ENCODE assay signal across 8 mouse cellular contexts in the genomic region with DNA sequence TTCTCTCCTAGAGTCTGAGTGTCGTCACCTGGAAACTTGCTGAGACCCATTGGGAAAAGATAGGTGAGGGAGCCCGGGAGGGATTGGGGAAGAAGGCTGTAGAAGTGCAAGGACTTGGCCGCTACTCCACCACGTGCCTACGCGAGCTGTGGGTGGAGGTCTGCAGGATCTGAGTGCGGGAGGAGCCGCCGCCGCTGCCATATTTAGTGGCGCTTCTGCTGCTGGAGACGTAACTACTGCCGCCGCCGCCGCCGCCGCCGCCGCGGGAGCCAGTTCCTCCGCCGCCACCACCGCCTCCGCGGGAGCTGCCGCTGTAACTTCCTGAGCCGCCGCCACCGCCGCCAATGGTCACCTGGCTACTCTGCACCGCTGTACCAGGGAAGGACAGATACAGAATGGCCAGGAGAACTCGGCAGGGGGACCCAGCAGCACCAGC. TPM values are rescaled to one million over a fixed set of nuclear protein-coding genes. Genes with fewer than 3 reads are reported as not detected.
DNase-seq lines count a peak whose midpoint lies in the region; ATAC-seq and TF ChIP-seq lines count a peak whose summit lies in the region.

No protein-coding gene starts in this region.

- H3K4me3 ChIP-seq in lung, adult 2 months (replicated peaks; ENCODE audit: extremely low read depth, low read depth, low read length): peak overlapping the region; percentile 22
- H3K4me3 ChIP-seq in neural tube, embryonic 14.5 days (ENCODE audit: low read depth, low read length): peak overlapping the region; percentile 38

- intact Hi-C loops in heart, postnatal 10 days (cut with DNase I): no loop called here

- TF ChIP-seq CTCF in lung, adult 2 months (IDR thresholded peaks at IDR 0.05; ENCODE audit: insufficient read depth, low read length): no peak

- peak; percentile 28 to 39 for DNase-seq in heart, adult 18-20 months
- DNase-seq in heart, adult 9 months (ENCODE audit: low spot score in 2 of 2): no peak
- DNase-seq in embryo, embryonic 9.5 days (ENCODE audit: extremely low spot score): peak; percentile 57
- peak; percentile 28 to 39 for DNase-seq in heart, postnatal 10 days
- DNase-seq in kidney, postnatal 14 days: peak; percentile 54
- peak; percentile 41 for DNase-seq in lung, adult 2 months
- DNase-seq in urinary bladder, postnatal 36 days (ENCODE audit: low spot score in 2 of 2): peak; percentile 35 to 45

- 0 out of 2 replicates have a peak, but pooled peaks cover 9% of the 10 kb centered on the region for H3K27me3 ChIP-seq in neural tube, embryonic 14.5 days (ENCODE audit: control insufficient read depth, insufficient read depth, low read length)

- no peaks in the 10 kb centered on the region for H3K4me1 ChIP-seq in lung, adult 2 months (ENCODE audit: control insufficient read depth, insufficient read depth, low read length)
- H3K4me1 ChIP-seq in neural tube, embryonic 14.5 days (ENCODE audit: control insufficient read depth, insufficient read depth, low read length): no peaks in the 10 kb centered on the region; the same call in 1 of the 2 replicates

- H3K9ac ChIP-seq in neural tube, embryonic 14.5 days (replicated peaks; ENCODE audit: low read depth, low read length): peak overlapping the region; percentile 54; the same call in 1 of the 2 replicates

- ATAC-seq in neural tube, embryonic 14.5 days (ENCODE audit: low read depth): peak; percentile 34; the same call in 1 of the 2 replicates

- no peak for TF ChIP-seq POLR2A in lung, adult 2 months (IDR thresholded peaks at IDR 0.05; ENCODE audit: borderline replicate concordance, extremely low read depth, low read depth, low read length)

- H3K4me2 ChIP-seq in neural tube, embryonic 14.5 days (ENCODE audit: low read depth, low read length): peak overlapping the region; percentile 79

- H3K36me3 ChIP-seq in neural tube, embryonic 14.5 days (ENCODE audit: control insufficient read depth, insufficient read depth, low read length): no peaks in the 10 kb centered on the region

- H3K9me3 ChIP-seq in neural tube, embryonic 14.5 days (ENCODE audit: control insufficient read depth, low read length): no peaks in the 10 kb centered on the region

- under 1% methylated on average over 33 of the region's 33 CpGs for WGBS in lung, adult 2 months
- under 1% methylated on average over 31 of the region's 33 CpGs for WGBS in neural tube, embryonic 14.5 days

- no peak overlapping the region for H3K27ac ChIP-seq in neural tube, embryonic 14.5 days (ENCODE audit: low read depth, low read length)

RNA-seq across cellular contexts. Expression of gene Krt1, which starts 9.2 kb away (rescaled TPM):
- total RNA-seq in heart, adult 18-20 months (2021): not detected
- total RNA-seq in heart, postnatal 10 days (2021): not detected
- 0.26 and 0.57 TPM in 2 replicates for polyA plus RNA-seq in lung, adult 2 months (2012; rRNA removed)
- 8.3 and 12.3 TPM in 2 replicates for polyA plus RNA-seq in neural tube, embryonic 14.5 days (2014; fragmentation: Nextera tagmentation; extraction: Ambion mirVana)

RNA-seq across cellular contexts. Expression of gene Krt77, which starts 9.8 kb away (rescaled TPM):
- not detected for total RNA-seq in heart, adult 18-20 months (2021)
- total RNA-seq in heart, postnatal 10 days (2021): not detected
- polyA plus RNA-seq in lung, adult 2 months (2012; rRNA removed): not detected in 2 replicates
- polyA plus RNA-seq in neural tube, embryonic 14.5 days (2014; fragmentation: Nextera tagmentation; extraction: Ambion mirVana): 0.24 and 0.44 TPM in 2 replicates

RNA-seq across cellular contexts. Expression of gene Krt76, which starts 33.0 kb away (rescaled TPM):
- not detected for total RNA-seq in heart, adult 18-20 months (2021)
- not detected for total RNA-seq in heart, postnatal 10 days (2021)
- 0.46 TPM in 1 of 2 replicates, not detected in the other for polyA plus RNA-seq in lung, adult 2 months (2012; rRNA removed)
- polyA plus RNA-seq in neural tube, embryonic 14.5 days (2014; fragmentation: Nextera tagmentation; extraction: Ambion mirVana): not detected in 2 replicates

RNA-seq across cellular contexts. Expression of gene Krt2, which starts 41.8 kb away (rescaled TPM):
- total RNA-seq in heart, adult 18-20 months (2021): not detected
- not detected for total RNA-seq in heart, postnatal 10 days (2021)
- not detected in 2 replicates for polyA plus RNA-seq in lung, adult 2 months (2012; rRNA removed)
- not detected in 2 replicates for polyA plus RNA-seq in neural tube, embryonic 14.5 days (2014; fragmentation: Nextera tagmentation; extraction: Ambion mirVana)

RNA-seq across cellular contexts. Expression of gene Krt73, which starts 57.6 kb away (rescaled TPM):
- not detected for total RNA-seq in heart, adult 18-20 months (2021)
- total RNA-seq in heart, postnatal 10 days (2021): not detected
- polyA plus RNA-seq in lung, adult 2 months (2012; rRNA removed): not detected in 2 replicates
- polyA plus RNA-seq in neural tube, embryonic 14.5 days (2014; fragmentation: Nextera tagmentation; extraction: Ambion mirVana): 0.36 TPM in 2 replicates

Comparison
In these comparisons a context has a peak if more than half of its experiments do, and no peak if none do; other contexts are left out.
1. DNase-seq: peak in heart, adult 18-20 months (2 of 2), embryo, embryonic 9.5 days (single experiment), heart, postnatal 10 days (2 of 2), kidney, postnatal 14 days (single experiment), lung, adult 2 months (single experiment) and urinary bladder, postnatal 36 days (2 of 2); none in heart, adult 9 months (0 of 2).